Mouse (Mus musculus): Measurements from ENCODE around the gene Tor3a. TPM values are rescaled to one million over a fixed set of nuclear protein-coding genes. Genes with fewer than 3 reads are reported as not detected.
"Not testable (repeated sequence)": the region's sequence is repeated elsewhere in the genome, so short reads cannot be mapped to it uniquely, and the experiment has no call there.

Gene Tor3a
- total RNA-seq, 1 experiment from 2014 or later, result 19.3 TPM

GRCm38 (mm10) chr1:156669208-156669983, 4.8 kb downstream of the Tor3a start:
- DNase-seq, result no peak

GRCm38 (mm10) chr1:156668602-156669001, 5.6 kb downstream of the Tor3a start:
- DNase-seq, result no peak

GRCm38 (mm10) chr1:156667141-156667926, 6.8 kb downstream of the Tor3a start:
- DNase-seq, result no peak

- no peak for DNase-seq
Measured at GRCm38 (mm10) chr1:156665777-156666176, 8.4 kb downstream of the Tor3a start.

GRCm38 (mm10) chr1:156660660-156661236, 13.4 kb downstream of the Tor3a start:
- not testable (repeated sequence) for DNase-seq

GRCm38 (mm10) chr1:156659906-156660659, 14.1 kb downstream of the Tor3a start:
- DNase-seq, result peak; percentile 38

- peak; percentile 46 for DNase-seq
Measured at GRCm38 (mm10) chr1:156658676-156659075, 15.5 kb downstream of the Tor3a start.

- no peak for DNase-seq
Measured at GRCm38 (mm10) chr1:156657523-156657922, 16.6 kb downstream of the Tor3a start.

GRCm38 (mm10) chr1:156654735-156655530, 19.2 kb downstream of the Tor3a start:
- no peak for DNase-seq

- DNase-seq, result no peak
Measured at GRCm38 (mm10) chr1:156652189-156652822, 21.9 kb downstream of the Tor3a start.

GRCm38 (mm10) chr1:156650631-156651030, 23.5 kb downstream of the Tor3a start:
- DNase-seq, result no peak

GRCm38 (mm10) chr1:156648705-156649104, 25.5 kb downstream of the Tor3a start:
- DNase-seq, result no peak

- no peak for DNase-seq
Measured at GRCm38 (mm10) chr1:156645971-156646370, 28.2 kb downstream of the Tor3a start.

GRCm38 (mm10) chr1:156644780-156645523, 29.2 kb downstream of the Tor3a start:
- no peak for DNase-seq

- DNase-seq, result no peak
Measured at GRCm38 (mm10) chr1:156644061-156644460, 30.1 kb downstream of the Tor3a start.

GRCm38 (mm10) chr1:156642813-156643212, 31.3 kb downstream of the Tor3a start:
- DNase-seq, result no peak

- no peak for DNase-seq
Measured at GRCm38 (mm10) chr1:156641808-156642207, 32.3 kb downstream of the Tor3a start.

GRCm38 (mm10) chr1:156640577-156640976, 33.6 kb downstream of the Tor3a start:
- DNase-seq, result no peak

- DNase-seq, result no peak
Measured at GRCm38 (mm10) chr1:156639455-156639854, 34.7 kb downstream of the Tor3a start.

GRCm38 (mm10) chr1:156635148-156635547, 39.0 kb downstream of the Tor3a start:
- DNase-seq, result no peak
